Mouse (Mus musculus): ENCODE results near the gene Nfic.

Nfic gene

DNA sequence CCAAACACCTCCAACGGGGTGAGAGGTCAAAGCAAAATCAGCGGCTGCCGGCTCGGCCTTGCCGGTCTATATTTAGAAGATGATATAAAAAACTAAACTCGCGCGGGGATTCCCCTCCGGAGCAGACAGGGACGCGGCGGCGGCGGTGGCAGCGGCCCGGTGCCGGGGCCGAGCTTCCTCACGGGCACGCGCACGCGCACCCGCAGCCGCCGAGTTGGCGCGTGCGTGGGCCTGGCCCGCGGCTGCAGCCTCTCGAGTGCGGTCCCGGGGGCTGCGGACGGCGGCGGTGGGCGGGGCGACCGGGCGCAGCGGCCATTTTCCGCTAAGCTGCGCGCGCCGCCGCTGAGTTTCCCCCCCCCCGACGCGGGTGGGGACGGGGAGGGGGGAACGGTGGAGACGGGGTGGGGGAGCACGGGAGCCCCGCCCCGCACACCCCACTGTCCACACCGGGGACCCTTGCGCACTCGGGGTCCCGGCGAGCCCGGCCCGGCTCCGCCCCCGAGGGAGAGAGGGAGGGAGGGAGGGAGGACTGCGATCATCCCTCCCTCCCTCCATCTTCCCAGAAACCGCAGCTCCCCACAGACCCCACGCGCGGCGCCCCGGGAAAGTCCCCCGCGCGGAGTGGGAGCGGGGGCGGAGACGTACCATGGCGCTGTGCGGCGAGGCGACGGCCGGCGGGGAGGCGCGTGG lies 25.1 kb downstream of the Nfic start:
- peak; percentile 79 for DNase-seq (ENCODE audit: low spot score)

DNA sequence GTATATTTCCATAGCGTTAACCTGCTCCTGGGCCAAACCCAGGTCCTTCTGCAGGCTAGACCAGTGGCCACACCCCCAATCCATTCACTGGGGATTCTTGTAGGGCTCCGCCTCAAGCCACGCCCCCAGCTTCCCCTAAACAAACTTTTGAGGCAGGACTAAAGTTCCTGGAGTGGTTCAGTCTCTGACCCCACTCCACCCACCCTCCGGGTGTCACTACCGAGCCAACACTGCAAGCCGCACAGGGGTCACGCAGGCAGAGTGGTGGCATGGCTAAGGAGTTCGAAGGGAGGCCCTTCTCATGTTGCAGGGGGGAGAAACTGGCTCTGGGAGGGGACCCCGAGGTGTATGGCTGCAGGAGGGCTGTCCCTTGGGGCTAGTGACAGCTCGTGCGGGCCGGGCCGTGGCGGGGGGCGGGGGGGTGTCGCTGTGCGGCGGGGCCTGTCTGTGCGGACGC lies 25.8 kb downstream of the Nfic start:
- DNase-seq (ENCODE audit: low spot score) = peak; percentile 69

DNA sequence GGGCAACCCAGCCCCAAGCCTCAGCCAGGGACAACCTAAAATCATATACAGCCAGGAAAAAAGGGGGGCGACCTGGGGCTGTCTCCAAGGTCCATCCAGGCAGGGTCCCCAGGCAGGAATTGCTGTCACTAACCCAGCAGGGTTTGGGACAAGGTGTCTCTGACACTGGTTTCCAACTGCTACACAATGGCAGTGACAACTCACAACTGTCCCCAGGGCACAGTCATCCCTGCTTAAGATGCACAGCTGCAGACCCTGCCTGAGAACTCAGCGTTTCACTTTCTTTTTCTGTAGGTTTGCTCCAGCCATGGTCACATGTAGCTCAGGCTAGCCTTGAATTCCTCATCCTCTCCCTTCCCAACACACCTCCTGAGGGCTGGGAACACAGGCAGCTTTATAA lies 26.3 kb downstream of the Nfic start:
- no peak for DNase-seq (ENCODE audit: low spot score)

DNA sequence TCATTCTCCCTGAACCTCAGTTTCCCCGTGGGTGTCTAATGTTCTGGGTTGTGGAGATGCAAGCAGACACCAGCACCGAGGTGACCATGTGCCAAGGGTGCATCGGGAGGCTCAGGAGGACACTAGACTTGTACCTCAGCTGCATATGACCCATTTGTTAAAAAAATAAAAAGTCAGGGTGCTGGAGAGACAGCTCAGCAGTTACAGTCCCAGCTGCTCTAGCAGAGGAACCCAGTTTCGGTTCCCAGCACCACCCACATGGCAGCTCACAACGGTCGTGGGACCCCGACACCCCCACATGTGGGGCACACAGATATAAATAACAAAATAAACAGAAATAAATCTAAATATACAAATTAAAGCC lies 26.9 kb downstream of the Nfic start:
- DNase-seq (ENCODE audit: low spot score) = no peak

DNA sequence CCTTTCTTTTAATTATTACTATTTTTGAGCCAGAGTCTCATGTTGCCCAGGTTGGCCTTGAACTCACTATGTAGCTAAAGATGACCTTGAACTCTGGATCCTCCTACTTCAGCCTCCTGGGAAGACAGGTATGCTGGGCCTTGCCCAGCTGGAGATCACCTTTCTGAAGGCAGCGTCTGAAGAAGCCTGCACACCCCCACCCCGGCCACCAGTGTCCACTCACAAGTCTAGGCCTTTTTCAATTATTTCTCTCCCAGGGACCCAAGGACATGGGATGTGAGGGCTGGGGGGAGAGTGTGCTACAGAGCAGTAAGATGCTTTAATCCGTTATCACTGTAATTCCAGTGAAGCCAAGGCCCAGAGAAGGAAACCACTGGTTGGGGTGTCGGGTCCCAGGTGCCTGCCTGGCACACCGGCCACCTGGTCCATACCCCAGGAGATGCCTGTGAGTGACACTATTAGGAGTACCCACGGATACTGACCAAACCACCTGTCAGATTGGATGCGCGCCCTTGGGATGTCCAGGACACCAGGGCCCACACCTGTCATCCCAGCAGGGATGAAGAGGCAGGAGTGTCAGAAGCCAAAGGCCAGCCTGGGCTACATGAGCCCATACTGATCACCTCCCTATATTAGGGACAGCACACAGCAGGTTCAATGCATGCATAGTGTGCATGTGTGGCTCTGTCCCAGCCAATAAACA lies 27.5 kb downstream of the Nfic start:
- no peak for DNase-seq (ENCODE audit: low spot score)

DNA sequence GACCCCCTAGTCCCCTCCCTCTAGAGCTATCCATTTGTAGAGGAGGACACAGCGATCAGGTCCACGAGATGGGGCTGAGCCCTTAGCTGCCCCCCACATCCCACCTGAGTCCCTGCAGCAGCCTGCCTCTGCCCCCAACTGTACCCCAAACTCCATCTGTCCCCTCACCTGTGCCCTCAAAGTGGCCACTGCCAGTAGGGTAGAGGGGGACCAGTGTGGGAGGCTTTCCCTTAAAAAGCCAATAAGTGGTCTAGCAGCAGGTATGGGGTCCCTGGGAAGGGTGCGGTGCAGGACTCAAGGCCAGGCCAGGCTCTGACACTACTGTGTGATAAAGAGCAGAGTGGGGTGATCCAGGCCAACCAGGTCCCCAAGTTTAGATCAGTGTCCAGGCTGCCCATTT lies 28.1 kb downstream of the Nfic start:
- no peak for DNase-seq (ENCODE audit: low spot score)

DNA sequence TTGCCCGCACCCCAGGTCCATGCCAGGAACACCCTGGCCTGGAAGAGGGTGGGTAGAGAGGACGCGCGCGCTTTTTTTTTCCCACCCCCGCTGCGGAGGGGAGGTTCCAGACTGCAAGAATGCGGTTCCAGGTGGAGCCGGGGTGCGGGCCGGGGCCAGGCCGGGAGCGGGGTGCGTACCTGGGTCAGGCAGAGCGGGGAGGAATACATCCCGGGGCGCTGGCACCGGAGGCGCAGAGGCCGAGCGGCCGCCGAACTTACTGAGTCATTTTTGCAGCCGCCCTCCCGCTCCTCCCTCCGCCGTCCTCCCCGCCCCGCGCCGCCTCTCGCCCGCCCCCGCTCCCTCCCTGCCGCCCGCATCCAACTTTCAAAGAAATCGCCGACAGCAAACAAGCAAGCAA lies 28.5 kb downstream of the Nfic start:
- DNase-seq (ENCODE audit: low spot score) = peak; percentile 66

DNA sequence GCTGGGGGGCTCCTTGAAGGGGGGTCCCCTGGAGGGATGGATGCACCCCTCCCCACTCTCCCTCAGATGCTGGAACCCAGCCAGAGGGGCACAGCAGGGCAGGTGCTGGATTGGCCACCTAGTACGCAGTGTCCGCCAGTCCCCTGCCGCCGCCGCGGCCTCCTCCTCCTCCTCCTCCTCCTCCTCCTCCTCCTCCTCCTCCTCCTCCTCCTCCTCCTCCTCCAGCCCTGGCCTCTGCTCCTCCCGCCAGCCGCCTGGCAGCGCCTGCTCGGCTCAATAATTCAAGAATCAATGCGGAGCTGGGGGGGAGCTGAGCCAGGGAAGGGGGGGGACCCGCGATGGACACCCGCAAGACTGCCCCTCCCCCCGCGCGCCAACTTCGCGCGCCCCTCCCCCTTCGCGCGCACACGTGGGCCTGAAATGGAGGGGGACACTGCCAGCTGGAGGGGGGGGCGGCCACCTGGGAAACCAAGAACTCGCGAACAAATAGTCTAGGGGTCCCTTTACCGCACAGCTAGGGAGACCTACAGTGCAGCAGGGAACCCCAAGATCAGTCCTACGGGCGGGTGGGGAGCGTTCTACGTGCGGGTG lies 29.3 kb downstream of the Nfic start:
- peak; percentile 20 for DNase-seq (ENCODE audit: low spot score)

DNA sequence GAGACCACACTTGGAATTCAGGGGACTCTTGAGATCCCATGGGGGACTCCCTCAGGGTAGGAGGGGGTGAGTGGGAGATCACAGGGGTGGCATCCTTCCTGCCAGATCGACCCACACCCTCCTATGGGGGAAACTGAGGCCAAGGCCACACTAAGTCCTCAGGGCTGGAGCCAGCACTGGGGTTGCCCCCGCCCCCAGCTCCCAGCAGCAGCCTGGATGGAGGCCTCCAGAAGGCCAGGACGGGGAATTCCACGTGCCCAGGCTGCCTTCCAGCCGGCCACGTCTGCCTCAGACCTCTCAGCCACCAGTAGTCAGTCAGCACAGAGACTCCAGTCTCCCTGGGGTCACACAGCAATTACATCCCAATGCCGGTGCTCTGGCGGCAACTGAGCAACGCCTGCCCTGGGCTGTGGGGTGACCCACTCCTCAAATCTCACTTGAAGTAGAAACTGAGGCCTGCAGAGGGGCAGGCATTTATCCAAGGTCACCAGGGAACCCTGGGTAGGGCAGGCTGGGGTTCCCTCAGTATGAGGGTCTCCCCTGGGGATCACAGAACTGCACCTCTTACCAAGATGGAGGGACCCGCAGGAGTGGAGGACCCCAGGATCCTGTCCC lies 30.1 kb downstream of the Nfic start:
- DNase-seq (ENCODE audit: low spot score) = peak; percentile 76

DNA sequence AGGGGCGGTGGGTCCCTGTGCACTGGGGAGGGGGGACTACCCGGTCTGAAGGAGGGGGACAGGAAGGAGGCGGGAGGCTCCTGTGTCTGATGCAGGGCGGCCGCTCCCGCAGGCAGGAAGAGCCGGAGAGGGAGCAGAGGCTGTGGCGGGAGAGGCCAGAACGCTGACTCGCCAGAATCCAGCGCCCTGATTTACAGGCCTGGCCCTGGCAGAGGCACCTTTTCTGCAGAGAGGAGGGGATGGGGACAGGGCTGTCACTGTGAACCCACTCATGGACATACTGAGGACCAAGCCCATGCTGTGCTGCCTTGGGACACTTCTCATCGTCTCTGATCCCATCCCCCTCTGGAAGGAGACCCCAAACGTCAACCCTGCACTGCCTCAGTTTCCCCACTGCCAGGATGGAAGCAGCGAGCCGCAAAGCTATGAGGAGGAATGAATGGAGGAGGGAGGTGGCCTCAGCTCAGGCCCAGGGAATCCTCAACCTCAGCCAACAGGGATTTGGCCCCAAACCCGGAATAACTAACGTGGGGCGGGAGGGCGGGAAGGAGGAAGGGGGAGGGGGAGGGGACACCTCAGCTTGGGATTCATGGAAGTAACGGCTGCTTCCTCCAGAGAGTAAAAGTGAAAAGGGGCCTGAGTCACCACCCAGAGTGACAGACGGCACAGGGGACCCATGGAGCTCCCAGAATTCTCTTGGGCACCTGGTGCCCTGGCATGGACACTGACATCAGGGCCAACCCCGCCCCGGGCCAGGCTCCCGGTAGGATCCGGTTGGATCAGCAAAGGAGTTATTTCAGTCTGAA lies 31.0 kb downstream of the Nfic start:
- DNase-seq (ENCODE audit: low spot score) = peak; percentile 73

DNA sequence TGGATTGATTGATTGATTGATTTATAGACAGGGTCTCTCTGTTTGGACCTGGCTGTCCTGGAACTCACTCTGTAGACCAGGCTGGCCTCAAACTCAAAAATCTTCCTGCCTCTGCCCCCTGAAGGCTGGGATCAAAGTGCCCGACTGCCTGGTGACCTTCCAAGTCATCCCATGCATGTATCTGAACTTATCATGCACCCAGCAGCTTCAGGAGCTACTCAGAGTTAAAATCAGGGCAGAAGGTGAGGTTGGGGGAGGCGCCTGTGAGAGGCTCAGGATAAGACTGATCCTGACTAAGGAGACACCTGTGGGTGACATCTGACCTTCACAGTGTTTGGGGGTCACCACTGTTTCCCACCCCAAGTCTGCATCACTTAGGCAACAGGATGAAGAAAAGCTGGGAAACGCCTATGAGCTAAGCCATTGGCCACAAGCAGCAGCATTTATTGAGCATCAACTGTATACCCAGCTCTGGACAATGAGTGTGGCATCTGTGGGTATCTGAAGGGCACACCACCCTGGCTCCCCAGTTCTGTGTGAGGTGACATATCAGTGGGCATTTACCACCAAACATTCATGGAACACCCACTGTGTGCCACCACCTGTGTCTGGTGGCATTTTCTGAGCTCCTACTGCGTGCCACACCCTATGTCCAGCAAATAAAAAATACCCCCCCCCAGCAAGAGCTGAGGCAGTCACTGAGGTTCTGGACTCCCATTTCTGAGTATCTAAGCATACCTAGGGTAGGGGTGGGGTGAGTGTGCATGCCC lies 31.8 kb downstream of the Nfic start:
- peak; percentile 7 for DNase-seq (ENCODE audit: low spot score)

DNA sequence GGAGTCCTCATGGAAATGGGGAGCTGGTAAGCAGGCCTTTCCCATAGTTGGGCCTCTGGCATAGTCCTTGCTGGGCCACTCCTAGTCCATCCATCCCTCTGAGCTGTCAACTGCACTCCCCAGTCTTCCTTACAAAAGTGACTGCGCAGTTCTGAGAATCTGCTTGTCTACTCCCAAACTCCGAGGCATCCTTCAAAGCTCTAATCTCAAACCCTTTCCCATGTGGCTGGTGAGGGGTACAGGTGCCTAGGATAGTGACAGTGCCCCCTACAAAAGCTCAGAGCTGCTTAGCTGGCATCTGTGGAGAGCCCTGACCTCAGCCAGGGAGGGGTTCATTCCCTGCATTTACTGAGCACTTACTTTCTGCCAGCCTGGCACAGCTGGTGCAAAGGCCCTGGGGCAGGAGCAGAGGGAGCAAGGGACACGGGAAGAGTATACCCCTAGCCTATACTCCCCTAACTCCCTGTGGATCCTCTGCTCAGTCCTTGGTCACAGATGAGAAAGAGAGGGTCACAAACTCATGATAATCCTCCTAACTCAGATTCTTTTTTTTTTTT lies 32.7 kb downstream of the Nfic start:
- peak; percentile 5 for DNase-seq (ENCODE audit: low spot score)

DNA sequence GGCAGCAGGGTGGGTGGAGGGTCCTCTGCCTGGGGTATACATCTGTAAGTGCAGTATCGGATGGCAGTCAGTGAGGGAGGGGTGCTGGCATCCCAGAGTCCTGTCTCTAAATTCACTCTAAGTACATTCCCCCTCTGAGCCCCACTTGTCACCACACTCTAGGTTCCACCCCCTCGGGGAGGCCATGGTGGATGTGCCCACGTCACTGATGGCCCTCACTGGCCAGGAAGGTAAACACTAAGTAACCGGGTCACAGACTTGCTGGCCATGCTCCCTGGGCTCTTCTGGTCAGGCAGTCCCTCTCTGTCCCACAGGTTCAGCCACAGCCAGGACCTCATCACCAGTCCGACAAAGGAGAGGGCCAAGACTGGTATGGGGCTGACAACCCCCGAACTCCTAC lies 33.2 kb downstream of the Nfic start:
- DNase-seq (ENCODE audit: low spot score) = no peak

DNA sequence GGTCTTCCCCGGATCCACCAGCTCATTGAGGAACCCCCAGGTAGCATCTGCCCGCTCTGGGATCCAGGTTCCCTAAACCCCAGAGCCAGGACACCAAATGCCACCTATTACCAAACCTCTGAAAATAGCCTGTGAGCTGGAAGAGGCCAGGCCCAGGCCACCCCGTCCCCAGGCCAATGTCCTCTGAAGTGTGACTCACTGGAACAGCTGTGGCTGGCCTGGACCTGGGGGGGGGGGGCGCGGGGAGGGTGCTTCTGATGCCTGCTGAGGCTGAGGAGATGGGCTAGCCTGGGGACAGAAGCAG lies 33.7 kb downstream of the Nfic start:
- no peak for DNase-seq (ENCODE audit: low spot score)

DNA sequence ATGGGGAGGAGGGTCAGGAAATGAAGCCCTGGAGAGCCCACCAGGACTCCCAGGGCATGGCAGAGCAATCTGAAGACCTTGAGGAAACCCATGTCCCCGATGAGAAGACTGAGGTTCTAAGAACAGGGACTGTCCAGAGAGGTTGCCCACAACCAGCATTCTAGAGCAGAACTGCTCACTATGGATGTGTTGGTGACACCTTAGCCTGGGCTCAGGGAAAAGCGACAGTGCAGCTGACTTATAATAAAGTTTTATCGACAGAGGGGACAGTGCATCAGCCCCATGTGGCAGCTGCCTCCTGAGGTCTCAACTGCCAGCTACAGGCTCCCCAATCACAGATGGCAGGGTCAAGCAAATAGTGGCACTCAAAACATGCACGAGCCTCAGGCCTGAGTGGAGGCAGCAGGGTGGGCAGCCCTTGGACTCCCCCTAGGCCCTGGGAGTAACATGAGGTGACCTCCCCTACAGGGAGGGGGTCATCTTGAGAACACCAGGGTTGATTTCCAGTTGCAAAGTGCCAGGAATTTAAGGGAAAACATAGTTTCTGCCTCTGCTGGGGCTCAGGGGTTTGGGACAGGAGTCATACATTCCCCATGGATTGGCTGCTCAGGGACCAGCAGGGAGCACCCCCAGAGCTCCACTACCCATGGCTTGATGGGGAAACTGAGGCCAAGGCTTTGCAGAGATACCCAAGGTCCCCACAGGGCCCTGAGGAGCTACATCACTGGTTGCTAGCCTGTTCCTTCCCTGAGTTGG lies 34.2 kb downstream of the Nfic start:
- no peak for DNase-seq (ENCODE audit: low spot score)

DNA sequence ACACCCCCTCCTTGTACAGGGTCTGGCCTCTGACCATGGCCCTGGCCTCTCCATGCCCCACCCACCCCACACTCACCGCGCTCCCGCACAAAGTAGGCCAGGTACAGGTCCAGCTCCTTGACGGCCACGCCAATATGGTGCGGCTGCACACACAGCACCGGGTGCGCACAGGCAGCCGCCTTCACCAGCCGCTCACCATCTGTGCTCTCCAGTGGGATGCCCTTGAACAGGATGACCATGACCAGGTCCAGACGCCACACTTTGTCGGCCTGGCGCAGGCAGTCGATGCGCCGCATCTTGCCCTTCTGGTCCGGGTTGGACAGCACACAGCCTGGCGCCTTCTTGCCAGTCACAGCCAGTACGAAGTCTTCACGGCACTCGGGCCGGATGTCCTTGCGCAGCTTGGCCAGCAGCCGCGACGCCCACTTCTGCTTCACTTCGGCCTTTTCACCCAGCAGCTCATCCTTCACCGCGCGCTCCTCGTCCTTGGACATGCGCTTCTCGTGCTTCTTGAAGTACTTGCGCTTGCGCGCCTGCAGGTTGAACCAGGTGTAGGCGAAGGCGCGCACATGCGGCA lies 35.2 kb downstream of the Nfic start:
- DNase-seq (ENCODE audit: low spot score) = no peak

DNA sequence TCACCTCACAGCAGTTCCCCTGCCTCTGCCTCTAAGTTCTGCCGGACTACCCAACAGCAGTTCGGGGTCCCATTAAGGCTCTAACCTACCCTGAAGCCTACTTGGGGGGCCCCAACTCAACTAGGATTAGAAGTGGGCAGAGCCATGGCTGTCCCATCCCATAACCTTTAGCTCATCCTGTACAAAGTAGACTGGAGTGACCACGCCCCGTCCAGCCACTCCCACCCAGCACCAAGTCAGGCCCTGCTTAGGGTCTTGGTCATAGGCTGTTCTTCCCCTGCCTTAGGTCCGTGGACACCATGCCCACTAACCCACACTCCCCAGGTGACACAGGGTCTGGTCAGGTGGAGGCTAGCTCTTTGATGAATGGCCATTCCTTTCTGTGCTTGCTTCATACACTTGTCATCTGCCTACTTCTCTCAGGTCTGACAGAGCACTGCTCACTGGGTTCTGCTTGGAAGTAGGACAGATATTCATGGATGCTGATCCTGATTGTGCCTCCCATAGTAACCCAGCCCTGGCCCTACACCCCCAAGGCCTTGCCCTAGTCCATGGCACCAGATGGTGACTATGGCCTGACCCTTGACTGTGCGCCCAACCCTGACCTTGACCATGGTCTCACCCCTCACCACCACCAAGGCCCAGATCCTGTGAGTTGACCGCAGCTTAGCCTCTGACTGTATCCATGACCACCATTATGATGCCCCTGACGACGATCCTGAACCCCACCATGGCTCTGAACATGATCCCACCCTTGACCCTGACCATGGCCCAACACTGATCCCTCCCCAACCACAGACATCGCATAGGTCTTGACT lies 36.1 kb downstream of the Nfic start:
- DNase-seq (ENCODE audit: low spot score) = no peak

DNA sequence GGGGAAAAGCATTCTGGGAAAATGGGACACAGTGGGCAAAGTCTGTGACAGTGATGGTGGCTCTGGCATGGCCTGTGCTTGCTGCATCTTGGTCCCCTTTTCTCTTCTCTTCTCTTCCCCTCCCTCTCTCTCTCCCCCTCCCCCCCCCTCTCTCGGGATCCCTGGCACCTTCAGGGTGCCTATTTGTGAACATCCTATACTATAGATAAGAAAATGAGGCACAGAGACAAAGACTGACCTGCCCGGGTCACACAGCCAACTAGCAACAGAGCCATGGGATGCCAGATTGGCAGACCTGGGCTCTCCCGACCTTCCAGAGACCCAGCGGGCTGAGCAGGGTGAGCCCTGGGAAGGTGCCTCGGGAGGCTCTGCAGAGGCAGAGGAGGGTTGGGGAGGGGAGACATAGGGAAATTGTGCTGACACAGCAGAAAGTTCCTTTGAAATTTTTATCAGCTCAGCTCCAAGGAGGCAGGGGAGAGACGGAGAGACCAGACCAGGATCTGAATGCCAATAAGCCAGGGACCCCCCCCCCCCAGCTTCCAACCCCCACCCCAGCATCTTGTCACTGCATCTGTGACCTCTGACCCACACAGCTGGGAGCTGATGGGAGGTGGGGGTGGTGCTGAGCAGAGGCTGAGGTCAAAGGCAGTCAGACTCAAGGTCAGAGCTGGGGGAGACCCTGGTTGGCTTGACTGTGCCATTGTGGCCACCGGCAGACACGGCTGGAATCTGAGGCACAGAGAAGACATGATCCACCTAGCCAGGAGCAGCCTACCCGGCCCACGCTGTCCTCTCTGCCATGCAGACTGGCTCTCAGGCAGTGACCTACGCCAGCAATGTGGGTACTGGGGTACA lies 37.0 kb downstream of the Nfic start:
- no peak for DNase-seq (ENCODE audit: low spot score)
